Mouse (Mus musculus): ENCODE measurements around the gene Pi4kb.
"Not testable (repeated sequence)": the region's sequence is repeated elsewhere in the genome, so short reads cannot be mapped to it uniquely, and the experiment has no call there.

Pi4kb gene

DNA sequence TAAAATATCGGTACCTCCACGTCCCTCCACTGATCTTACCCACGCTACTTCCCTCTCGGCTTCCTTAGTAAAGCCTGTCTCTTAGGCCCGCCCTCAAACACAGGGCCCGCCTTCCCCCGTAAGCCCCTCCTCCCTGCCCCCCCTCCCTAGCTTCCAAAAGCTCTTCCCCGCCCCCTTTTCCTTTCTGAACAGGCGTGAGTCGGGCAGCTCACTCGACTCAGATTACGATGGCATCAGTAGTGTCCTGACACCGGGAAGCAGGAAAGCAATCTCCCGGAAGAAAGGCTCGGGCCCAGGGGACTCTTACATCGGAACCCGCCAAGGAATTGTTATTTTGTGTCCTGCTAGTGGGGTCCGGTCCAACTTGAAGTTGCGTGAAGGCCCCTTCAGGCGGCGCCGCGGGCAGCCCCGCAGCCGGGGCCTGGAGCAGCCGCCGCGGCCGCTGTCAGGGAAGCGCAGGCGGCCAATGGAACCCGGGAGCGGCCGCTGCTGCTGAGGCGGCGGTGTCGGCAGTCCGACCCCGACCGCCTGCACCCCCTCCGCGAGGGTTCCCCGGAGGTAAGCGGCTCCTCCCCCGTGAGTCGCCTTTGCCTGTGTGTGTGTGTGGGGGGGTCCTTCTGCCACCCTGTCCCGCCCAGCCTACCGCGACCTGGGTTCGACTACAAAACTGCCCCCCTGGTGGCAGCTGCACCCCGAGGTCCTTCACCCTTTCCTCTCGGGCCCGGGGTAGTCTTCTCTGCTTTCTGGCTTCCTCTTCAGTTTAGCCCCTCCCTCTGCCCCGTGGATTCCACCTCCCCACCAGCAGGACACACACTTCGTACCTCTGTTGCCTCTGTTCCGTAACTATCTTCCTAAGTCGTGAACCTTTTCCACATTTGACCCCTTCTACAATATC lies at the start of gene Pi4kb:
Gene Pi4kb (plus strand): TSS at position 204 of the 895 bp plus-strand sequence.
- DNase-seq (ENCODE audit: low spot score), result peak; percentile 88

DNA sequence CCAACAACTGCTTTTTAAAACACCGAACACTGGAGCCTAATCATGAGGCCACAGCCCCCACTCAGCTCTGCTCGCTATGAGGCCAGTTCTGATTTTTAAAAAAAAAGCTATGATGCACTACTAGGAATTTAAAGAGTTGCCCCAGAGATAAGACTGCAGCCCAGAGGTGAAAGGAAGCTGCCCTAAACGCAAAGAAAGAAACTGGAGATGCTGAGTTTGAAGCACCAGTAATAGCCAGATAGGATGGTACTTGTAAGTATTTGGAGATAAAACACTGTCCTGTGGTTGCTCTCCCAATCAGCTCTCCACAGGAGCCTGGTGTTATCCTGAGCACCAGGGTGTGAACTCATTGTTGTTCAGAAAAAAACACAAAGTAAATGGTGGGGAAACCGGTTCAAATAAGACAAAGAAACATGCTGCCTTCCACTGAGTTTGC lies 48.2 kb upstream of the Pi4kb start:
- DNase-seq (ENCODE audit: low spot score), result not testable (repeated sequence)

DNA sequence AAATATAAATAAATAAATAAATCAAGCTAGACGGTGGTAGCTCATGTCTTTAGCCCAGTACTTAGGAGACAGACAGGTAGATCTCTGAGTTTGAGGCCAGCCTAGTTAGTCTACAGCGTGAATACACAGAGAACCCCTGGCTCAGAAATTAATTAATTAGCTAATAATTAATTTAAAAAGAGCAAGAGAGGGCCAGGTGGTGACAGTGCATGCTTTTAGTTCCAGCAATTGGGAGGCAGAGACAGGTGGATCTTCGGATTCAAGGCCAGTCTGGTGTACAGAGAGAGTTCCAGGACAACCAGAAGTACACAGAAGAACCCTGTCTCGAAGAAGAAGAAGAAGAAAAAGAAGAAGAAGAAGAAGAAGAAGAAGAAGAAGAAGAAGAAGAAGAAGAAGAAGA lies 45.6 kb upstream of the Pi4kb start:
- DNase-seq (ENCODE audit: low spot score), result not testable (repeated sequence)

DNA sequence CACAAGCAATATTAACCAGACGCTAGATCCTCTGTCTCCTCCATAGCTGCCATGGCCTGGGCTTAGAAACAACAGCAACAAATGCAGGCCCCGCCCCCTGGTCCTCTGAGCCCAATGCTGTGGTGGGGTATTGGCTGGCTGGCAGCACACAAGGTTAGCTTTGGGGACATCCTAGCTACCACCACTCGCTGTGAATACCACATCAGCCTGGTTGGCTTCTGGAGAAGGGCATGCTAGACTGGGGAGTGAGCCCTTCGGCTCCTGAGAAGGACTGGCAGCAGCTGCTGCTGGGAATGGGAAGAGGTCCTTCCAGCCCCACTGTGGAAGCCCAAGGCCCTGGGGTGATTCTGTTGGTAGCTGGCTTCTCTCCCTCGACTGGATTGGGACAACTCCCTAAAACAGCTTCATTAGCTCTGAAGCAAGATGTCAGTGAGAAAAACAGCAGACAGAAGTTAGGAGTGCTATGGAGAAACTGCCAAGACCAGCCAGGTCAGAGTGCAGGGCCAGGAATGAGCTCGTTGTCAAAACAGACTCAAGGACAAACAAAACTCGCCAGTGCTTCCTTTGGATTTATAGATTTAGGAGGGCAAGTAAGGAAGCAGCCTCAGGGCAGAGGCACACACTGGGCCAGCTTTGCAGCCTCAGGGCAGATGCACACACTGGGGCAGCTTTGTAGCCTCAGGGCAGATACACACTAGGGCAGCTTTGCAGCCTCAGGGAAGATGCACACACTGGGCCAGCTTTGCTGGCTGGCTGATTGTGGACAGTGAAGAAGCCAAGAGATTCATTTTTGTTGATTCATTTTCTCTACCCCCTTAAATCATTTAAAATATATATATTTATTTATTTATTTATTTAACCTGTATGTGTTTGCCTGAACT lies 43.9 kb upstream of the Pi4kb start:
- not testable (repeated sequence) for DNase-seq (ENCODE audit: low spot score)

DNA sequence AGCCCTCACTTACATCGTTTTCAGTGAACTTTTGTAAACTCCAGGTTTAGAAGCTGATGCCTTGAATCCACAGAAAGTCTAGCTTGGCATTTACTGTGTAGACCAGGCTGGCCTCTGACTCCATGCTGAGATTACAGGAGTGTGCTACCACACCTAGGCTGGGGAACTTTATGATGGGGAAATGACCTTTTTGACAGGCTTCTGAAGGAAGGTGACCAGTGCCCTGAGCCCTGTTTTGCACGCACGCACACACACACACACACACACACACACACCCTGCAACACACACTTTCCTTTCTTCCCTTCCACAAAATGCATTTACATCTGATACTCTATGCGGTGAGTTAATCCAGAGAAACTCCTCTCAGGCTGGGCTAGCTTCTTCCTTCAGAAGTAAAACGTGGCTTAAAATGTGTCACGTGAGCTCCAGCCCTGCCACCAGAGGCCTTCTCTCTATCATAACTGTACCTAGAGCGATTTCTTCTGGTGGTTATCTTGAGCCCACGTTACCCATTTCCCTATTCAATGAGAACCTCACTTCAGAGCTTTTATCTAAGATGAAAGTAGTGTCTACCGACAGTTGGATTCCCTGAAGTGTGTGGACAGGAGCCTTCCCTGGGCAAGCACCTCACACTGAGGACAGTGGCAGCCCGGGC lies 43.0 kb upstream of the Pi4kb start:
- DNase-seq (ENCODE audit: low spot score), result not testable (repeated sequence)

DNA sequence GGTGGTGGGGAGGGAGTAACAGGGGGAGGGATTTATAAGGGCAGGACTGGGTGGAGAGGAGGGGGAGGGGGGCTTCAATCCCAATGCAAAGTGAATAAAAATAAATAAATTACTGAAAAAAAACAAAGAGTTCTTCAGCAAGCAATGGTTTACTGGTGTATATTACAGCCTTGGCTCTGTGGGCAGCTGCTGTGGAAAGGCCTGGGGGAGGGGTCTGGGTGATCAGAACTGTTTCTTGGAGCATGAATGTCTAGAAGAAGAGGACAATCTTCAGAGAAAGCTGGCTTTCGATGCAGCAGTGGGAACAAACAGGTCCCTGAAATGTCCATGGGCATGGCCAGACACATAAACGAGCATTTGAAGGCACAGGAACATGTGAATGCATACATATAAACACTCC lies 42.3 kb upstream of the Pi4kb start:
- not testable (repeated sequence) for DNase-seq (ENCODE audit: low spot score)

DNA sequence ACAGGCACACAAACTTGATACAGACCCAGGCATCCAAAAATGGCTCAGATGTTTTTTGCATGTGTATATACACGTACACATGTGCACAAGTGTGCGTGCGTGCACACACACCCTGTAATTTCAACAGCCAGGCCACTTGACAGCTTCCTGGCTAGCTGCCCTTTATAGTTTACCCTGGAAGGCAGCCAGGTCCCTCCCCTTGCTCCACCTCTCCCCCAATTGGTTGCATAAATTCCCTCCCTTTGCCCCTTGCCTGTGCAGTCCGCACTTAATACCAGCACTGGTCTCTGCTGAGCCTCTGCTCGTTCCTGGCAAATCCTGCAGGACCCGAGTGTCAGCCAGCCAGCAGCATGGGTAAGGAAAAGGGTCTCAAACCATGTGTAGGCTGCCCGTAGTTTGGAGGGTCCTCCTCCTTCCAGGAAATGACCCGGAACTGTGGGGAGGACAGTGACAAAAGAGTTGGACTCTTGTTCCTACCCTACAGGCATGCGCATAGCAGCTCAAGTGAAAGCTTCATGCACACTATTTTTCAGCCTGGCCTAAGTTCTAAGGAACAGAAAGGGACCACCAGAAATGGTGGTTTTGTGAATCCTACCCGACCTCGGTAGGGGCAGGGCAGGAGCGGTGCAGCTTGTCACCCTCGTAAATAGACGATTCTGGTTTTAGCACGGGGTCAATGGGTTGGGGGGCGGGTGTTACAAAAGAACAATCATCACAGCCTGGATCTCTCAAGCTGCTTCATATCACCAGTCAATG lies 41.5 kb upstream of the Pi4kb start, which contains the start of gene Selenbp1:
Gene Selenbp1 (plus strand): TSS at position 248 of the 756 bp plus-strand sequence.
- peak; percentile 72 for DNase-seq (ENCODE audit: low spot score)

DNA sequence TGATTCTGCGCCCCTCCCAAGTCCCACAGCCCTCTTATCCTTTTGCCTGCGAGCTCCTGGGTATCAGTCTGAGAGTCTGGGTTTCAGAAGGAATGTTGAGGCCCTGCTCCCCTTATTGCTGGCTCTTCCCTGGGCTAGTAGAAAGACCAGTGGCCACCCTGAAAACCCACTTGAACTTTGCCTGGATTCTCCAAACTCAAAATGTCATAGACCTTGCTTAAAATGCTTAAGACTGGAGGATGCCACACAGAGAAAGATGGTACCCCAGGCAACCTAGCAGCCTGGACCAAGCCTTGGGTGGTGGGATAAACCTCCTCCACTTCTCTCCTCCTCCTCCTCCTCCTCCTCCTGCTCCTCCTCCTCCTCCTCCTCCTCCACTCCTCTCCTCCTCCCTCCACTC lies 40.9 kb upstream of the Pi4kb start:
- not testable (repeated sequence) for DNase-seq (ENCODE audit: low spot score)

DNA sequence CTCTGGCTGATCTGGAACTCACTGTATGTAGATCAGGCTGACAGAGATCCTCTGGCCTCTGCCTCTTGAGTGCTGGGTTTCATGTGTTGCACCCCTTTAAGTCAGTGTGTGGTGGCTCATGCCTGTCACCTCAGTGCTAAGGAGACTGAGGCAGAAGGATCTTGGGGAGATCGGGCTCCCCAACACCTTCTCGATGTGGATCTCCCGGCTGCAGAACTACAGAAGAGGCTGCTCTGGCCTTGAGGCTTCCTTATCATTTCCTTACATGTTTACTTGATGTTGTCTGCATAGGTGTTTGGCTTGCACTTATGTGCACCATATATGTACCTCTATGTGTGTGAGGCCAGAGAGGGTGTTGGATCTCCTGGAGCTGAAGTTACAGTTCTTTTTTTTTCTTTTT lies 40.0 kb upstream of the Pi4kb start:
- not testable (repeated sequence) for DNase-seq (ENCODE audit: low spot score)

DNA sequence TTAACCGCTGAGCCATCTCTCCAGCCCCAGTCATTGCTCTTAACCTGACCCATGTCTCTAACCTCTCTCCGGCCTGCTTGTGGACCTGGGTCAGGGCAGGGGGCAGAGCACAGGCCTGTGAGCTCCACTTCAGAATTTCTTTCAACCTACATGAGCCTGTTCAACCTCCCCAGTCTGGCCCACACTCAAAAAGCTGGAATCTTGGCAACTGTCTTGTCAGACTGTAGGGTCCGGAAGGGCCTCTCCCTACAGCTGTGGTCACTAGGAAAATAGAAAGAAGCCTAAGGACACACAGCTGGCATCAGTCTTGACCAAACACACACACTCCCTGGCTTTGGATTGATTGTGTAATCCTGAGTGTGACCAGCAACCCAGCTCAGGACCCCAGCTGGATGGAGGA lies 39.2 kb upstream of the Pi4kb start:
- not testable (repeated sequence) for DNase-seq (ENCODE audit: low spot score)

DNA sequence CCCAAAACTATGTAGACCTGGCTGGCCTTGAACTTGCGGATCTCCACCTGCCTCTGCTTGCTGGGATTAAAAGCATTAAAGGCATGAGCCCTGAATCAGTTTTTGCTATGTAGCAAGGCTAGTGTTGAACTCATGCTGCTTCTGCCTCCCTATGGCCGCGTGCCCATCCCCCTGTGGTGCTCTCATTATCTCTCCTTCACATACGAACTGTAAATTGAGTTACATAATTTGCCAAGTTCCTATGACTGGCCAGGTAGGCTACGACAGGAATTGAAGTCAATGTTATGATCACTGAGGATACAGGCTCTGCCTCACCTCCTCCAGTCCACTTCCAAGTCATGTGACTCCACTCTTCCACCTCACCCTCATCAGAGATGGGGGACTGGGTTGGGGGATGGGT lies 38.4 kb upstream of the Pi4kb start:
- DNase-seq (ENCODE audit: low spot score), result not testable (repeated sequence)

DNA sequence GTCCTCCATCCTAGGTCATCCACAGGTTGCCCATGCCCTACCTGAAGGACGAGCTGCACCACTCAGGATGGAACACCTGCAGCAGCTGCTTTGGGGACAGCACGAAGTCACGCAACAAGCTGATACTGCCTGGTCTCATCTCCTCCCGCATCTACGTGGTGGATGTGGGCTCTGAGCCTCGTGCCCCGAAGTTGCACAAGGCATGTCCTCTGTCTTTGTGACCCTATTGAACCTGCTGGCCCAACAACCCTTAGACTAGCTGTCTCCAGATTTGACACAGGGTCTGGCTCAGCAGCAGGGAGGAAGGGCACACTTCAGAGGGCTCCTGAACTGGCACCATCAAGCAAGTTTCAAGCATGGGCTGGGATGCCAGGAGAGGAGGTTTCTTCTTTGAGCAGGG lies 37.3 kb upstream of the Pi4kb start:
- not testable (repeated sequence) for DNase-seq (ENCODE audit: low spot score)

DNA sequence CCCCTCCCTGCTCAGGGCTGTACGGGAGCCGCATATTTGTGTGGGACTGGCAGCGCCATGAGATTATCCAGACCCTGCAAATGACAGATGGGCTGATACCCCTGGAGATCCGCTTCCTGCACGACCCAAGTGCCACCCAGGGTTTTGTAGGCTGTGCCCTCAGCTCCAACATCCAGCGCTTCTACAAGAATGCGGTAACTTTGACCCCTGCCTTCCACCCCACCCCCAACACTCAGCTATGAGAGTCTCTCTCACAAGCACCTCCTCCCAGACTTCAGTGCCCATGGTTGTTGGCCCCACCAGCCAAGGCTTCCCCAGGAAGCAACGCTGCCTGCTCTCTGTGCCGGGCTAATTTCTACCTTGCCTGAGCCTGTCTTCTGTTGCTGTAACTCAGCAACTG lies 34.5 kb upstream of the Pi4kb start:
- not testable (repeated sequence) for DNase-seq (ENCODE audit: low spot score)

DNA sequence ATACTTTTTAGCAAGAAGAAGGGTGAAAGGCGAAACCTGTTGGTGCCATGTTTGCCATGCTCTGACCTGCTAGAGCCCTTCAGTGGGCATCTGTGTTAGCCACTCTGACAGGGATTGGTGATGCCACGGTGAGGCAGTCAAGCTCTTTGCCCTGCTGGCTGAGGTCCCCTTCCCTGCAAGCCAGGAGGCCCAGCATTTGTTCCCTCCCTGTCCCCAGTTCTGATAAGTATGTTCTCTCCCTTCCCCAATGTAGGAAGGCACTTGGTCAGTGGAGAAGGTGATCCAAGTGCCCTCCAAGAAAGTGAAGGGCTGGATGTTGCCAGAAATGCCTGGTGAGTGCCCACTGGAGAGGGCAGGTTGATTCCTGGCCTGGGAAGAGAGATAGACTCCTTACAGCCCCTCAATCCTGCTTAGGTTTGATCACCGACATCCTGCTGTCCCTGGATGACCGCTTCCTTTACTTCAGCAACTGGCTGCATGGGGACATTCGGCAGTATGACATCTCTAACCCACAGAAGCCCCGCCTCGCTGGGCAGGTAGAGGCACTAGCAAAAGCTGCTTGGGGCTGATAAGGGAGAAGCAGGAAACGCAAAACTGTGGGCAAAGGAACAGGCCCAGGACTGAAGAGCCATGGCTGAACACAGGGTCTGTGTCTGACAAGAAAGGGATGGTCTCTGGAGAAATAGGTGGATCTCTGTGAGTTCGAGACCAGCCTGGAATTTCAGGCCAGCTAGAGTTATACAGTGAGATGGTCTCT lies 32.1 kb upstream of the Pi4kb start:
- not testable (repeated sequence) for DNase-seq (ENCODE audit: low spot score)

DNA sequence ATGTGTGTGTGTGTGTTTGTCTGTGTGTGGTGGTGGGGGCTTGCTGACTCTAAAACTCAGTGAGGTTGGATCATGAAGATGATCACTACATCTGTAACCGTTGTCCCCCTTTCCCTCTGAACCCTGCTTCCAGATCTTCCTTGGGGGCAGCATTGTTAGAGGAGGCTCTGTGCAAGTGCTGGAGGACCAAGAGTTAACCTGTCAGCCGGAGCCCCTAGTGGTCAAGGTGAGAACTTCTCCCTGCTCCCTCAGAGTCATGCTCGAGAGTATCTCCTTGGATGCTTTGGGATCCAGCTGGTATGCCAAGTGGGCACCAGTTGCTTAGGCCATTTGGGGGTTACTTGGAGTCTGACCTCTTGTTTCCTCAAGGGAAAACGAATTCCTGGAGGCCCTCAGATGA lies 30.8 kb upstream of the Pi4kb start:
- not testable (repeated sequence) for DNase-seq (ENCODE audit: low spot score)

DNA sequence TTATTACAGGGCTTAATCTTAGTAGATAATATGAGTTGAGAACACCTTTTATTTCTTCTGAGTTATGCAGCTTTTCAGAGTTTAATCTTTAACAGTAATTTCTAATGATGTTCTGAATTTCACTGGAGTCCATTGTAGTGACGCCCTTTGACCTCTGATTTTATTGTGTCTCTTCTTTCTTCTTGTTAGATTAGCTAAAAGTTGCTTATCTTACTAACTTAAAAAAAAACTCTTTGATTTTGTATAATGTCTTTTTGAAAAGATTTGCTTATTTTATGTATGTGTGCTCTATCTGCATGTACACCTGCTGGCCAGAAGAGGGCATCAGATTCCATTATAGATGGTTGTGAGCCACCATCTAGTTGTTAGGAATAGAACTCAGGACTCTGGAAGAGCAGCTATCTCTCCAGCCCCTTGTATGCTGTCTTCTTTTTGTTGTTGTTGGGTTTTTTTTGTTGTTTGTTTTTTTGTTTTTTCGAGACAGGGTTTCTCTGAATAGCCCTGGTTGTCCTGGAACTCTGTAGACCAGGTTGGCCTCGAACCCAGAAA lies 26.4 kb upstream of the Pi4kb start:
- no peak for DNase-seq (ENCODE audit: low spot score)

DNA sequence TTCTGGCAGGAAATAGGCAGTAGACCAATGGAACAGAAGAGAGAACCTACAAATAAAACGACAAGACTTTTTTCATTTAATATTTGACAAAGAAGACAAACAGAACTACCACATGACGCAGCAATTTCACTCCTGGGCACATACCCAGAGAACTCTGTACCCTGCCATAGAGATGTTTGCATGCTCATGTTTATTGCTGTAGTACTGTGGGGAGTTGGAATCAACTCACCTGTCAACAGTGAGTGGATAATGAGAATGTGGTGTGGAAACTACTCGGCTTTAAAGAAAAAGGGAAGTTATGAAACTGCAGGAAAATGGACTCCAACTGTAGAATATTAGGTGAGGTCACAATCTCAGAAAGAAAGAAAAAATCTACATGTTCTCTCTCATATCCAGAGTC lies 24.9 kb upstream of the Pi4kb start:
- no peak for DNase-seq (ENCODE audit: low spot score)

DNA sequence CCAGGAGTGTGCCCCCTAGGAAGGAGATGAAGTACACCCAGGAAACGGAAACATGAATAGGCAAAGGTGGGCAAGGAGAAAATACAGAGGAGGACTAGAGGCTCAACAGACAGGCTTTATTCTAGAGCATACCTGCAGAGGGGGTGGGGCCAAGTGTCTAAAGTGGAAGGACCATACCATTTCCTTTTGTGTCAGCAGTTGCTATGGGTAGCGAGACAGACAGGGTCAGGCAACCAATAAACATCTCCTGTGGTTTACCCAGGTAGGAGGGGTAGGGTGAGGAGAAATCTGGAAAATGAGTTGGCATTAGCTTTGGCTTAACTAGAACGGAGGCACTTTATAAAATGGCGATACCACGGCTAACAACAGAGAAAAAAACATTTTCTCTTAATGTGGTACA lies 21.7 kb upstream of the Pi4kb start:
- no peak for DNase-seq (ENCODE audit: low spot score)

DNA sequence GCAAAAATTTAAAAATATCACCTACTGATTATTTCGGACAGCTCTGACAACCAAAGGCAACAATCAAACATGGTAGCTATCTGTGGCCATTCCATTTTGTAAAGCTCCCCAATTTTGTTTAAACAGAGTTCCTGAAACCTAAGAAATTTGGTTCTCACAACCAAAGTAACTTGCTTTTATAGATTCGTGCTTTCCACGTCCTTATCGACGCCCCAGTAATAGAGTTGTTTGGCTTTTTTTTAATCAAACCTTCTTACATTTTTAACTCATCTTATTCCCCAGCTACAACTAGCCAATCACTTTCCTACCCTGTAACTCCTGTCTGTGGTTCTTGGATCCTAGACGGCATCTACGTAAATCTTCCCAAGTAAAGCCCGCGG lies 21.2 kb upstream of the Pi4kb start:
- DNase-seq (ENCODE audit: low spot score), result no peak
